ENCODE assay signal across 15 mouse cellular contexts in genomic region chr15:84817589-84817988, GRCm38 (mm10). TPM values are rescaled to one million over a fixed set of nuclear protein-coding genes. Genes with fewer than 3 reads are reported as not detected.
DNase-seq lines count a peak whose midpoint lies in the region; ATAC-seq and TF ChIP-seq lines count a peak whose summit lies in the region.
"Had no signal": no experiment of that assay in that cellular context is flagged by ENCODE, and none has a peak within 500 bp of the region (broad histone marks: within the 10 kb centered on the region; RNA-seq: fewer than 3 reads in every experiment).

No protein-coding gene starts in this region.

- TF ChIP-seq POLR2A in brain, embryonic 14.5 days (IDR thresholded peaks at IDR 0.05; ENCODE audit: borderline replicate concordance, extremely low read depth, insufficient read depth, insufficient read length, poor library complexity, severe bottlenecking), result no peak

- no peak for ATAC-seq in hindbrain, postnatal 0 days
- no peak for ATAC-seq in hindbrain, embryonic 13.5 days (ENCODE audit: low FRiP score)
- no peak for ATAC-seq in midbrain, postnatal 0 days (ENCODE audit: low FRiP score)
- ATAC-seq in midbrain, embryonic 13.5 days, result no peak
- ATAC-seq: forebrain, embryonic 13.5 days; forebrain, embryonic 15.5 days; forebrain, postnatal 0 days had no signal

- no peak overlapping the region for H3K4me3 ChIP-seq in hindbrain, postnatal 0 days (ENCODE audit: low read length)
- no peak overlapping the region for H3K4me3 ChIP-seq in hindbrain, embryonic 13.5 days
- no peak overlapping the region for H3K4me3 ChIP-seq in midbrain, postnatal 0 days (ENCODE audit: low read depth, low read length)
- H3K4me3 ChIP-seq in midbrain, embryonic 13.5 days (replicated peaks), result no peak overlapping the region
- H3K4me3 ChIP-seq: embryonic facial prominence, embryonic 10.5 days; embryonic facial prominence, embryonic 12.5 days; forebrain, embryonic 13.5 days; forebrain, embryonic 15.5 days had no signal

- no peak overlapping the region for H3K4me2 ChIP-seq in hindbrain, postnatal 0 days (ENCODE audit: low read depth, low read length)
- no peak overlapping the region for H3K4me2 ChIP-seq in hindbrain, embryonic 13.5 days
- no peak overlapping the region for H3K4me2 ChIP-seq in midbrain, postnatal 0 days (ENCODE audit: low read depth, low read length, poor library complexity, severe bottlenecking)
- H3K4me2 ChIP-seq in midbrain, embryonic 13.5 days (replicated peaks), result no peak overlapping the region
- H3K4me2 ChIP-seq: embryonic facial prominence, embryonic 12.5 days; forebrain, embryonic 13.5 days; forebrain, embryonic 15.5 days had no signal

- no peaks in the 10 kb centered on the region for H3K9me3 ChIP-seq in hindbrain, postnatal 0 days (ENCODE audit: low read length)
- H3K9me3 ChIP-seq in hindbrain, embryonic 13.5 days, result no peaks in the 10 kb centered on the region
- no peaks in the 10 kb centered on the region for H3K9me3 ChIP-seq in midbrain, postnatal 0 days (ENCODE audit: low read length)
- H3K9me3 ChIP-seq in midbrain, embryonic 13.5 days, result 0 out of 2 replicates have a peak, but pooled peaks cover 2% of the 10 kb centered on the region
- H3K9me3 ChIP-seq: embryonic facial prominence, embryonic 10.5 days; embryonic facial prominence, embryonic 12.5 days; forebrain, embryonic 13.5 days; forebrain, embryonic 15.5 days had no signal

- 50% methylated on average over 3 of the region's 3 CpGs for WGBS in hindbrain, postnatal 0 days
- WGBS in hindbrain, embryonic 13.5 days, result 76% methylated on average over 3 of the region's 3 CpGs
- WGBS in midbrain, postnatal 0 days, result 80% methylated on average over 3 of the region's 3 CpGs
- WGBS in midbrain, embryonic 13.5 days, result 80% methylated on average over 3 of the region's 3 CpGs

- no peaks in the 10 kb centered on the region for H3K27me3 ChIP-seq in hindbrain, postnatal 0 days (ENCODE audit: insufficient read depth, low read length)
- no peaks in the 10 kb centered on the region for H3K27me3 ChIP-seq in hindbrain, embryonic 13.5 days
- H3K27me3 ChIP-seq in midbrain, postnatal 0 days (ENCODE audit: insufficient read depth, low read length), result no peaks in the 10 kb centered on the region
- no peaks in the 10 kb centered on the region for H3K27me3 ChIP-seq in midbrain, embryonic 13.5 days
- H3K27me3 ChIP-seq: embryonic facial prominence, embryonic 12.5 days; forebrain, embryonic 13.5 days; forebrain, embryonic 15.5 days had no signal

- no peak overlapping the region for H3K9ac ChIP-seq in hindbrain, postnatal 0 days (replicated peaks; ENCODE audit: low read length)
- H3K9ac ChIP-seq in hindbrain, embryonic 13.5 days, result no peak overlapping the region
- H3K9ac ChIP-seq in midbrain, postnatal 0 days (replicated peaks; ENCODE audit: low read length, poor library complexity, severe bottlenecking), result no peak overlapping the region; the same call in 1 of the 2 replicates
- no peak overlapping the region for H3K9ac ChIP-seq in midbrain, embryonic 13.5 days (replicated peaks)
- H3K9ac ChIP-seq: embryonic facial prominence, embryonic 12.5 days; forebrain, embryonic 13.5 days; forebrain, embryonic 15.5 days; forebrain, postnatal 0 days had no signal

- no peaks in the 10 kb centered on the region for H3K36me3 ChIP-seq in hindbrain, postnatal 0 days (ENCODE audit: insufficient read depth, low read length)
- H3K36me3 ChIP-seq in hindbrain, embryonic 13.5 days, result peaks cover 4% of the 10 kb centered on the region; the same call in 1 of the 2 replicates
- no peaks in the 10 kb centered on the region for H3K36me3 ChIP-seq in midbrain, postnatal 0 days (ENCODE audit: insufficient read depth, low read length)
- H3K36me3 ChIP-seq in midbrain, embryonic 13.5 days, result peaks cover 19% of the 10 kb centered on the region; the same call in 1 of the 2 replicates
- H3K36me3 ChIP-seq: embryonic facial prominence, embryonic 12.5 days; forebrain, embryonic 15.5 days had no signal

- no peak for TF ChIP-seq CTCF in hindbrain, postnatal 0 days (IDR thresholded peaks at IDR 0.05; ENCODE audit: low read depth)
- TF ChIP-seq CTCF in midbrain, postnatal 0 days (IDR thresholded peaks at IDR 0.05), result no peak
- no peak for TF ChIP-seq CTCF in brain, embryonic 14.5 days (IDR thresholded peaks at IDR 0.05; ENCODE audit: borderline replicate concordance, extremely low read depth, insufficient read depth, insufficient read length)

- peaks cover 15% of the 10 kb centered on the region for H3K4me1 ChIP-seq in hindbrain, postnatal 0 days (ENCODE audit: insufficient read depth, low read length)
- peaks cover 84% of the 10 kb centered on the region for H3K4me1 ChIP-seq in hindbrain, embryonic 13.5 days (replicated peaks)
- H3K4me1 ChIP-seq in midbrain, postnatal 0 days (ENCODE audit: insufficient read depth, low read length), result peaks cover 12% of the 10 kb centered on the region; the same call in 1 of the 2 replicates
- H3K4me1 ChIP-seq in midbrain, embryonic 13.5 days (replicated peaks), result peaks cover 70% of the 10 kb centered on the region

- peak; percentile 53 for DNase-seq in hindbrain, postnatal 0 days (ENCODE audit: low spot score)
- peak; percentile 60 for DNase-seq in midbrain, postnatal 0 days (ENCODE audit: low spot score)
- peak; percentile 47 for DNase-seq in brain, embryonic 14.5 days (ENCODE audit: low read depth)
- DNase-seq in spleen, postnatal 4 days (ENCODE audit: low spot score in 2 of 2), result no peak
- DNase-seq: adrenal gland, adult 2 months; adrenal gland, postnatal 10 days; adrenal gland, postnatal 25 days; cerebellum, adult 8-10 months; forebrain, postnatal 0 days had no signal

- no peak overlapping the region for H3K27ac ChIP-seq in hindbrain, postnatal 0 days
- no peak overlapping the region for H3K27ac ChIP-seq in hindbrain, embryonic 13.5 days
- no peak overlapping the region for H3K27ac ChIP-seq in midbrain, postnatal 0 days (ENCODE audit: low read depth, low read length)
- no peak overlapping the region for H3K27ac ChIP-seq in midbrain, embryonic 13.5 days
- H3K27ac ChIP-seq: embryonic facial prominence, embryonic 10.5 days; embryonic facial prominence, embryonic 12.5 days; forebrain, embryonic 15.5 days had no signal

RNA-seq across cellular contexts. Expression of gene Phf21b, which starts 38.3 kb away (rescaled TPM):
- 22.8 and 29.7 TPM in 2 replicates for total RNA-seq in hindbrain, postnatal 0 days (2014; rRNA removed)
- polyA plus RNA-seq in hindbrain, postnatal 0 days (2015; fragmentation: Nextera tagmentation; extraction: Ambion mirVana), result 2.2 and 2.5 TPM in 2 replicates
- 10.9 and 11.3 TPM in 2 replicates for polyA plus RNA-seq in hindbrain, embryonic 13.5 days (2015; fragmentation: Nextera tagmentation; extraction: Ambion mirVana)
- 11.7 and 14.2 TPM in 2 replicates for total RNA-seq in midbrain, postnatal 0 days (2014; rRNA removed)
- 1.1 and 1.4 TPM in 2 replicates for polyA plus RNA-seq in midbrain, postnatal 0 days (2015; fragmentation: Nextera tagmentation; extraction: Ambion mirVana)
- 16.2 and 18.8 TPM in 2 replicates for polyA plus RNA-seq in midbrain, embryonic 13.5 days (2015; fragmentation: Nextera tagmentation; extraction: Ambion mirVana)
- 105 and 130 TPM in 2 replicates for polyA plus RNA-seq in brain, embryonic 14.5 days (2012; rRNA removed)

Comparison
In these comparisons a context has a peak if more than half of its experiments do, and no peak if none do; other contexts are left out.
1. DNase-seq: peak in hindbrain, postnatal 0 days (single experiment), midbrain, postnatal 0 days (single experiment) and brain, embryonic 14.5 days (single experiment); none in spleen, postnatal 4 days (0 of 2).